ENCODE assay signal across 28 mouse cellular contexts in the genomic region with DNA sequence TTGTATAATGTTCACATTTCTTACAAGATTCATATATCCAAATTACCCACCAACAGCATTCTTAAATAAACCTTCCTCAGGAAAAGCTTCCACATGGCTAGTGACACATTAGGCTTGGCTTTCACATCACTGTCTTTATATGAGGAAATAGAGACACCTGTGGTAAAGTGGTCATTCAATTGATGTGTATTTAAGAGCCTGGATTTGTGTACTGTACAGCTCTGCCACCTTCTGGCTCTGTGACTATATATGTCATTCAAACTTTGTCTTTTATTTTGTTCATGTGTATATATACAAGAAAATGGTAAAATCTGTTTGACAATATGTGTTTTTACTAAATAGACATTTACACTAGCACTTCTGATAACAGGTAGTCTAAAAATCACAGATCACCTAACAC.
A peak's percentile ranks its signal among the peaks of the same experiment; 100 is the strongest.
DNase-seq lines count a peak whose midpoint lies in the region; ATAC-seq and TF ChIP-seq lines count a peak whose summit lies in the region.
"Had no signal": no experiment of that assay in that cellular context is flagged by ENCODE, and none has a peak within 500 bp of the region (broad histone marks: within the 10 kb centered on the region; RNA-seq: fewer than 3 reads in every experiment).

No protein-coding gene starts in this region.

- H3K4me3 ChIP-seq in hindbrain, embryonic 14.5 days (replicated peaks; ENCODE audit: low read length), result no peak overlapping the region
- H3K4me3 ChIP-seq in hindbrain, embryonic 13.5 days, result no peak overlapping the region
- H3K4me3 ChIP-seq in left cerebral cortex, adult 2 months, result no peak overlapping the region
- H3K4me3 ChIP-seq: heart, adult 2 months; heart, embryonic 12.5 days; limb, embryonic 10.5 days; limb, embryonic 15.5 days; liver, embryonic 13.5 days had no signal

- no peaks in the 10 kb centered on the region for H3K27me3 ChIP-seq in hindbrain, embryonic 14.5 days (ENCODE audit: control insufficient read depth, insufficient read depth, low read length)
- no peaks in the 10 kb centered on the region for H3K27me3 ChIP-seq in hindbrain, embryonic 13.5 days
- H3K27me3 ChIP-seq: heart, embryonic 12.5 days; limb, embryonic 15.5 days; liver, embryonic 13.5 days had no signal

- H3K9ac ChIP-seq in hindbrain, embryonic 14.5 days, result no peak overlapping the region
- no peak overlapping the region for H3K9ac ChIP-seq in hindbrain, embryonic 13.5 days
- H3K9ac ChIP-seq: heart, embryonic 12.5 days; limb, embryonic 15.5 days; liver, embryonic 13.5 days had no signal

- 0 out of 2 replicates have a peak, but pooled peaks cover 4% of the 10 kb centered on the region for H3K9me3 ChIP-seq in hindbrain, embryonic 14.5 days (ENCODE audit: control insufficient read depth, low read length)
- H3K9me3 ChIP-seq in hindbrain, embryonic 13.5 days, result no peaks in the 10 kb centered on the region
- H3K9me3 ChIP-seq: G1E; limb, embryonic 10.5 days; limb, embryonic 15.5 days; liver, embryonic 13.5 days had no signal

- no peak for TF ChIP-seq POLR2A in brain, embryonic 14.5 days (IDR thresholded peaks at IDR 0.05; ENCODE audit: borderline replicate concordance, extremely low read depth, insufficient read depth, insufficient read length, poor library complexity, severe bottlenecking)

- H3K27ac ChIP-seq in hindbrain, embryonic 14.5 days, result no peak overlapping the region
- no peak overlapping the region for H3K27ac ChIP-seq in hindbrain, embryonic 13.5 days
- no peak overlapping the region for H3K27ac ChIP-seq in left cerebral cortex, adult 2 months
- H3K27ac ChIP-seq: heart, adult 2 months; limb, embryonic 10.5 days; limb, embryonic 15.5 days; liver, embryonic 13.5 days; macrophage had no signal

- DNase-seq in cerebellum, postnatal 14 days, result peak; percentile 10 to 13
- DNase-seq in cerebellum, postnatal 36 days, result no peak
- DNase-seq in hindbrain, embryonic 14.5 days (ENCODE audit: low spot score), result peak; percentile 33
- no peak for DNase-seq in left cerebral cortex, adult 2 months (ENCODE audit: extremely low spot score in 1 of 2, low spot score in 2 of 2)
- no peak for DNase-seq in left cerebral cortex, adult 11 months (ENCODE audit: low spot score)
- DNase-seq in brain, embryonic 14.5 days (ENCODE audit: low read depth), result peak; percentile 77
- DNase-seq in gastrocnemius, adult 18-20 months (ENCODE audit: low spot score), result no peak
- DNase-seq: adrenal gland, adult 8-10 months; cerebellum, adult 11 months; cerebellum, adult 9-10 months; heart, adult 2 months; heart, postnatal 4 days; kidney, adult 9 months; kidney, postnatal 25 days; liver, embryonic 13.5 days; lung, adult 18-20 months; lung, postnatal 10 days; right cerebral cortex, adult 18-20 months; spleen, adult 18-20 months; thymus, postnatal 14 days had no signal

- no peaks in the 10 kb centered on the region for H3K36me3 ChIP-seq in hindbrain, embryonic 14.5 days (replicated peaks; ENCODE audit: control insufficient read depth, insufficient read depth)
- no peaks in the 10 kb centered on the region for H3K36me3 ChIP-seq in hindbrain, embryonic 13.5 days
- H3K36me3 ChIP-seq: G1E; heart, embryonic 12.5 days; limb, embryonic 10.5 days; limb, embryonic 15.5 days; liver, embryonic 13.5 days had no signal

- no peaks in the 10 kb centered on the region for H3K4me1 ChIP-seq in hindbrain, embryonic 14.5 days (replicated peaks; ENCODE audit: control insufficient read depth, insufficient read depth, low read length)
- no peaks in the 10 kb centered on the region for H3K4me1 ChIP-seq in hindbrain, embryonic 13.5 days (replicated peaks)
- H3K4me1 ChIP-seq: heart, embryonic 12.5 days; limb, embryonic 10.5 days; limb, embryonic 15.5 days; liver, embryonic 13.5 days had no signal

- no peak overlapping the region for H3K4me2 ChIP-seq in hindbrain, embryonic 14.5 days (replicated peaks)
- H3K4me2 ChIP-seq in hindbrain, embryonic 13.5 days, result no peak overlapping the region
- H3K4me2 ChIP-seq: heart, embryonic 12.5 days; limb, embryonic 15.5 days; liver, embryonic 13.5 days had no signal

- no peak for ATAC-seq in hindbrain, embryonic 14.5 days (ENCODE audit: low FRiP score)
- no peak for ATAC-seq in hindbrain, embryonic 13.5 days (ENCODE audit: low FRiP score)
- ATAC-seq: hindbrain, embryonic 16.5 days; intestine, embryonic 16.5 days had no signal

- peak; percentile 19 for TF ChIP-seq CTCF in left cerebral cortex, adult 2 months (IDR thresholded peaks at IDR 0.05)
- no peak for TF ChIP-seq CTCF in brain, embryonic 14.5 days (IDR thresholded peaks at IDR 0.05; ENCODE audit: borderline replicate concordance, extremely low read depth, insufficient read depth, insufficient read length)

- intact Hi-C loops in left cerebral cortex, adult 2 months (cut with DNase I), result no loop called here

Comparison
In these comparisons a context has a peak if more than half of its experiments do, and no peak if none do; other contexts are left out.
1. DNase-seq: peak in cerebellum, postnatal 14 days (2 of 2), hindbrain, embryonic 14.5 days (single experiment) and brain, embryonic 14.5 days (single experiment); none in cerebellum, postnatal 36 days (0 of 2), left cerebral cortex, adult 2 months (0 of 2), left cerebral cortex, adult 11 months (single experiment) and gastrocnemius, adult 18-20 months (single experiment).